Mouse (Mus musculus) testis, postnatal 14 days (tissue): ENCODE results near the gene Tmem184a.
A peak's percentile ranks its signal among the peaks of the same experiment; 100 is the strongest.

ENCODE experiments used
- DNase-seq: peaks from one replicate; pipeline ENCODE4 v3.0.0; 2021; ENCODE audit warnings: low spot score

Tmem184a gene

DNA sequence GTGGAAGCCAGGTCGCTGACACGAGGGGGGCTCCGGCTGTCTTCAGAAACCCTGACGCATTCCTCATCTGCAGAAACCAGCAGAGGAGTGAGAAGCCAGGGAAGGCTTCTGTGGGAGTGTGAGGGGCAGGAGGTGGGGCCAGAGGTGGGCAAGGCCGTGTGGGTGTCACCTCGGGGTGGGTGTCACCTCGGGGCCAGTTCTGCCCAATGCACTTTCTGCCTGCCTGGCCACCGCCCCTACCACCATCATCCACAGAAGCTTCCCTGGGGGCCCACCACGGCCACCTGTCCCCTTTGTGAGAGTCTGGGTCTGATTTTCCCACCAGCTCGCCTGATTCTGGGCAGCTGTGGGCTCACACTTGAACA, 6.6 kb downstream of the Tmem184a start:
- DNase-seq: peak; percentile 72

DNA sequence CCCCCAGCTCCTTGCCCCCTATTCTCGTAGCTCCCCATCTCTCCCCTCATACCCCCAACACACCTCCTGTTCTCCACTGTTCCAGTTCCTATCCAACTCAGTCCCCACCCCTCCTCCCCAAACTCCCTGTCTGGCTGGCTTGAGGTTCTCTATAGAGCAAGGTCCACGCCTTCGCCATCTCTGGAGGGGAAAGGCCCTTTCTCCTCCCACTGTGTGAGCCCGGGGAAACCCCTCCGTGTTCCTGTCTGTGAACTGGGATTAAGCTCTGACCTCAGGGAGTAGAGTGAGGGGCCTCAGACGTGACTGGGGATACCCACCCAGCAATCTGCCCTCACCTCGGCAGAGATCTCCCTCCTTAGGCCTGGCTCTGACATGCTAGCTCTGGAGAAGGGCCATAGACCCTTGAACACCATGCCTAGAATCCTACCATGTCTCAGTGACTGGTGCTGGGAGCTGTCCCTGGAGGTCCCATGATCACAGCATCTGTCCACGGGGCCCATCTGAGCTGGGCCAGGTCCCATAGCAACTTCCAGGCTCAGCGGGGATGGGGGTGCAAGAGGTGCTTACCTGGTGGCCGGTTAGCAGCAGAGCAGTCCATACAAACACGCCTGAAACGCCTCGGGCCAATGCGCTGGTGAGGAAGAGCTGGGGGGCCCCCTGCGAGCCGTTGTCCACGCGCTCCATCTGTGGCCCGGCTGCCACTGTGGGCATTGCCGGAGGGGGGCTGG, 7.2 kb downstream of the Tmem184a start:
- DNase-seq: no peak

DNA sequence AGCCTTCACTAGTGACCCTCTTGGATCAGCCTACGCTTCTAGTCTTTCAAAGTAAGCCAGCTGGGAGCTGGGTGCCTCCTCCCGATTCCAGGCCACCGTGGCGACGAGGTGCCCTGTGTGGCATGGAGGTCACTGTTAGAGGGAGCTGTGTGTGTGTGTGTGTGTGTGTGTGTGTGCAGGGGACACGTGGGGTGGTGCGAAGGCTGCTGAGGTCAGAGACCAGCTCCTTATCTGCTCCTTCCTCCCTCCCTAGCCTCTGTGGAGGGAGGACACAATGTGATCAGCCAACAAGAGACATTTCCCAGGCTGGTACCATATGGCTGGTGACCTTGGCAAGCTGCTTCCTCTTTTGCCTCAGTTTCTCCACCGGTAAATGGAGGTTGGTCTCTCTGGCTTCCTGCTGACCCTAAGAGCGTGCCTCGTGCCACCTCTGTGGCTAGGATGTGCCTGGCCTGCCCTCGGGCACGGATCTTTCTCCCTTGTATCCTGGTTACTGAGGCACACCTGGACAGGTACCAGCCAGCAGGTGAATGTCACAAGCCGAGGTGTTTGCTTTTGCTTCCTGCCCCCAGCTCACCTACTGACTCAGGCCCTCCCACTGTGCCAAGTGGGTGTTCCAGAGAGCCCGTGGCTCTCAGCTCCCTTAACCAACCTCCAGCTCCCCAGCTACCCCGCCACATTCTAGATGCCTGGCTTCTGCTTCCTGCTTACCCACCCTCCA, 7.9 kb downstream of the Tmem184a start:
- no peak for DNase-seq

DNA sequence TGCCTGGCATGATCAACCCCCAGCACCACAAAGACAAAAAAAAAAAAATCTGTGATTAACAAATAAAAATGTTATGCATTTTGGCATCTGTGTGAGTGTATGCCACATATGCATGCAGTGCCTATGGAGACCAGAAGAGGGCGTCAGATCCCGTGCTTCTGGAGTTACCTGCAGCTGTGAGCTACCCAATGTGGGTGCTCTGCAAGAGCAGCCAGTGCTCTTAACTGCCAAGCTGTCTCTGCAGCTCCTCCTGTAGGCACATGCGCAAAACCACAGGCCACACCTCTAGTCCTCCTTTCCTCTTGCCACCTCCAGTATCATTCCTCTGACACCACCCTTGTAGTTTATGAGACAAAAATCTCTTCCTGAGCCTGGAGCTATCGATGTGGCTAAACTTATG, 10.3 kb downstream of the Tmem184a start:
- peak; percentile 68 for DNase-seq

DNA sequence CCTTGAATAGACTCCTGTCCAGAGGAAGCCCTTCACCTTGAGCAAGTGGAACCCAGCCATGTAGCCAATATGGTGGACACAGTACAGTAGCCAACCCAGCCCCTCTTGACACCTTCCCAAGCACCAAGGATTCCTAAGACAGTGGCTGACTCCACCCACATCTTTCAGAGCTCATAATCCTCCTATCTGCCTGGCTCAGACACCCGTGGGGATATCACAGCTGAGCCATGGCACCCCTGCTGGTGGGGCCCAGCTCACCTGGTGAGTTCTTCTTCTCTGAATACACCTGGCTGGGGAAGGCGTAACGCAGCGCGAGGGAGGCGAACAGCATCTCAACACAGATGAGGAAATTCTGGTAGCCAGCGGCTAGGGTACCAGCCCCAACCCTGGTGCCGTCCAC, 13.8 kb downstream of the Tmem184a start:
- no peak for DNase-seq

DNA sequence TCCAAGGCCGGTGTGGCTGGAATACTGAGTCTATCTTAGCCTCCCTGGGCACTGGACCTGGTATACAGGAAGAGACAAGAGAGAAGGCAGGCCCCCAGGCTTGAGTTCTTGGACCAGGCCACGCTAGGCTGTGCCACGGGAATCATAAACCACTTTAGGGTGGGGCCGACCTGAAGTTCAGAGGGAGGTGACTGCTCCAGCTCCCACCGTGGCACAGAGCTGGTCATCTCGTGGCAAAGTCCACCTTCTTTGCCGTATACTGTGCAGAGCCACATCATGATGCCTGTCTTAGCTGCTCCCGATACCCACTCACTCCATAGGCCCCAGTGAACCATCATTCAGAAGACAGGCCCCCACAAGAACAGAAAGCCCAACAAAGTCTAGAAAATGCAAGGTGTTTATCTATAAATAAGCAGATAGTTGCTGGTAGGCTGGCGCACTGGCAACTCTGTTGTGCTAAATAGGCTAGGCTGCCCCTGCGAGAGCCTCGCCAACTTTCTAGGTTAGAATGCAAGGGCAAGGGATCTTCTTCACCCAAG, 15.1 kb downstream of the Tmem184a start:
- DNase-seq: no peak

DNA sequence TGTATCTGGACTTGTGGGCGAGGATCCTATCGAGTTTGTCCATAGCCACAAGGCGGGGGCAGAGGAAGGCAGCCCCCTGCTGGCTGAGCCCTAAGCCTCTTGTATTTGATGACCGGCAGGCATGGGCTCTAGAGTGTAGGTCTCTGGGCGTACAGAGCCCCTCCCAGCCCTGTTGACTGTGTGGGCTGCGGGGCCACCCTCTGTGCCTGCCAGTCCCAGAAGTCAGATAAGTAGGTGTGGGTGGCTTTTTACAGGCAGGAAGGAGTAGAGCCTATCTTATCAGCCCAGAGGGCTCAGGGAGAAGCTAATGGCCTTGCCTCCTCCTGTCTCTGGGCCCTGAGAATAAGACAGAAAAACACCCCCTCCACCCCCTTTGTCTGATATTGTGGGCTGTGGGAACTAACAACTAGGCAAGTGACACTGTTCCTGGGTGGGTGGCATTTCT, 15.6 kb downstream of the Tmem184a start:
- peak; percentile 81 for DNase-seq

DNA sequence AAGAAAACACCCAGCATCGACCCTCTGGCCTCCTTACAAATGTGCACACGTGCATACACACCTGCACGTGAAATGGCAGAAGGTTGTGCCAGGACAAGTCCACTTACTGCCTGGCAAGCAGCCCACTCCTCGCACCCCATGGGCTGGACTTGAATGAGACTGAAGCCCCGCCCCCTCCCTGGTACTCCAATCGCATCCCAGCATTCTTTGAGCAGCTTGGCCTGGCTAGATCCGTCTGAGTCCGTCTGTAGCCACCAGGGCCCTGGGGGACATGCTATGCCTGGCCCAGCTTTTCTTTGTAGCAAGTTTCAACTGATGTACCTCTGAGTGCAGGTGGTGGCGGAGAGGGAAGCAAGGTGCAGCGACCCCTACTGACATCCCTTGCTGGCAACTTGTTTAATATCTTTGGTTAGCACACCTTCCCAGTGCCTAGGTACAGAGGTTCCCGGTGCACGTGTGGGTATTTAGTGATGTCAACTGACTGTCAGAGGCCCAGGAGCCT, 16.1 kb downstream of the Tmem184a start:
- peak; percentile 72 for DNase-seq

DNA sequence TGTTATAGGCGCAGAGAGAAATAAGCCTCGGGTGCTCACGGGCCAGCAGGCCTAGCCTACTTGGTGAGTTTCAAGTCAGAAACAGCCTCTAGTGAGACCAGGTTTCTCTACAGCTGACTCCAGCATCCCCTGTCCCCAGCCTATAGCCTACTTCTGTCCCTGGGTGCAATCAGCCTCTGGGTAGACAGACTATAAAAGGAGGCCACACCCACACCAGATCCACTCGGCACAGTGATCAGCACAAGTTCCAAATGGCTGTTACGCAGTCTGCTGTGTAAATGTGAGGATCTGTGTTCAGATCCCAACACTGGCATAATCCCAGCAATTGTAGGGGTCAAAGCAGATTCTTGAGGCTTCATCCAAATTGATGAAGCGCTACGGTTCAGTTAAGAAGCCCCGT, 16.6 kb downstream of the Tmem184a start:
- no peak for DNase-seq

DNA sequence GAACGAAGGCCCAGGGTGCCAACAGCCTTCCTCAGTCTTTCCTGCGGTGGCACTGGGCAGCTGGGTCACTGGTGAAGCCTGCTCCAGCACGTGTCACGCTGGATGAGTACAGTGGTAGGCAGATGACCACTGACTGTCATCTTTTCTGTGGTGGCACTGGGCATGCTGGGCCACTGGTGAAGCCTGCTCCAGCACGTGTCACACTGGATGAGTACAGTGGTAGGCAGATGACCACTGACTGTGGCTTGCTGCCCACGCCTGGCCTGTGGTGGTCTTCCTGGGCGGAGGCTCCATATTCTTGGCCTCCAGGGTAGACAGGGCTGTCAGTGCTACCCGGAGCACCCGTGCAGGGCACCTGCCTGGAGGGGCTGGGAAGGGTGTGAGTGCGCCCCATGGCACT, 17.8 kb downstream of the Tmem184a start:
- no peak for DNase-seq

DNA sequence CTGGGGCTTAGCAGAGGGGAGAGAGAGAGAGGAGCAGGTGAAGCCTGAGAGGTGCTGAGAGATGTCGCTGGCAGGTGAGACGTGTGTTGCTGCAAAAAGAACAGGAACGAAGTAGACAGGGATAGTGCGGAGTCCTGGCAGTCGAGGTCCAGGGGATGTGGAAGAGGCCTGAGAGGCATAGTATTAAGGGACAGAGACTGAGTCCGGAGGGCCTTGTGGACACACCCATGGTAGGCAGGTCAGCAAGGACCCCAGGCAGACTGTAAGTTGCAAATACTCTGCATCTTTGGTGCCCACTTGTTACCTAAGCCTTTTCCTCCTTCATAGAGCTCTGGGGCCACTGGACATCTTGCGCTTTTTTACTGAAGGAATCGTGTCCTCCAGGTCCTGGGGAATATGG, 18.5 kb downstream of the Tmem184a start:
- peak; percentile 3 for DNase-seq

DNA sequence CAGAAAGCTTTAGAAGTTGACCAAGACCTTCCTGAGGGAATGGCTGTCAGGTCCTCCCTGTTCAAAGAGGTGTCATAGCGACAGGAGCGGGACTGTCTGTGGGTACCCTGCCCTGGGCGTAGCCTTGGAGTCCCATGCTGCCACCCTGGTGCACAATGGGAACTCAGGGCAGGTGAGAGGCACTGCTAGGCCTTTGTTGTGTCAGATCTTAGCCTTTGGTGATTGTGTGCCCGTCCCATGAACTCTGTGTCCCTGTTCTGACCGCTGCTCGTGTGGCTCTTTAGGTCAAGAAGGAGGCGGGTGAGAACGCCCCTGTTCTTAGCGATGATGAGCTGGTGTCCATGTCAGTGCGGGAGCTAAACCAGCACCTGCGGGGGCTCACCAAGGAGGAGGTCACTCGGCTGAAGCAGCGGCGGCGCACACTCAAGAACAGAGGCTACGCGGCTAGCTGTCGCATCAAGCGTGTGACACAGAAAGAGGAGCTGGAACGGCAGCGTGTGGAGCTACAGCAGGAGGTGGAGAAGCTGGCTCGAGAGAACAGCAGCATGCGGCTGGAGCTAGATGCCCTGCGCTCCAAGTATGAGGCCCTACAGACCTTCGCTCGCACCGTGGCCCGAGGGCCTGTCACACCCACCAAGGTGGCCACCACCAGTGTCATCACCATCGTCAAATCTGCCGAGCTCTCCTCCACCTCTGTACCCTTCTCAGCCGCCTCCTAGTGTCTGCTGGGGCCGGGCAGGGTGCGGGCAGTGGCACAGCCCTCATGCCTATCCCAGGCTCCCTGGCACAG, 19.7 kb downstream of the Tmem184a start:
- no peak for DNase-seq

DNA sequence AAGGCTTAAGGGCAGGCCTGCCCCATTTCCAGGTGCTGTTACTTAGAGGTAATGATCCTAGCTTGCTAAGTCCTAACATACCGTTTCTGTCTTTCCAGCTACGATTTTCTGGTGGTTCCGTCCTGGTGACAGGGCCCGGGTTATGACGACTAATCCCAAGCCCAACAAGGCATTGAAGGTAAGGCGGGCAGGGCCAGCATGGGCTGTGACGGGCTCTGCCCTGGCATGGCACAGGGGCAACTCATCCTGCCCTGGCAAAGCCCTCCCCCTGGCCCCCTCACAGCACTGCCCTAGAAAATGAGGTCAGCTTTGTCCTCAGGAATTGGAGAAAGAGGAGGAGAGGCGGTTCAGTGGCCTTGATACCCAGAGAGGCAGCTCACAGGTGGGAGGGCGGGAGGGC, 20.7 kb downstream of the Tmem184a start:
- DNase-seq: no peak

DNA sequence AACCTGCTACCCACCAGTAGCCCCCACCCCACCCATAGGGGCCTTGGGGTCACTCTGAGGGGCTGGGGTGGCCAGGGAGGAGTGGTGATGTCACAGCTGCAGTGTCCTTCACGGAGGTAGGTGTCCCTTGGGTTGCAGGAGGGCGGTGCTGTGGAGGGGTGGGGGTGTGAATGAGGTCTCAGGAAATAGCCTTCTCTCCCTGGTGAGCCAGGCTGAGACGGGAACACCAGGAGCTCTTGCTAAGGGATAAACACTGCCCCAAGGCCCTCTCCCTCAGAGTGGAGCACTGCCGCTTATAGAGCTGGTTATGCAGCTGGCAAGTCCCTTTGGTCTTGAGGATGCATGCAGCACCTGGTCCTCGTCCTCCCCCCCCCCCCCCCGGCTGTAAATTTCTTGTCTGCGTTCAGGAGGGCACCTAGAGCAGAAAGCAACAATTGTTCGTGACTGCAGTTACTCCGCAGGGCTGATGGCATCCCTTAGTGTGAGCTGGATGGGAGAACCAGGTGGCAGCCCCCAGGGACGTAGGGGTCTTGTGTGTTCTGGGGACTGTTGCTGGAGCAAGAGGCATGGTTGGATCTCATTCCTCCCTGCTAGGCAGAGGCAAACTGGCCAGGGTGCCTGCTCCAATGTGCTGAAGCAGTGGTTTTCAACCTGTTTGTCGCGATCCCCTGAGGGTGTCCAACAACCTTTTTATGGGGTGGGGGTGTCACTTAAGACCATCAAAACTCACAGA, 21.4 kb downstream of the Tmem184a start:
- DNase-seq: peak; percentile 8

DNA sequence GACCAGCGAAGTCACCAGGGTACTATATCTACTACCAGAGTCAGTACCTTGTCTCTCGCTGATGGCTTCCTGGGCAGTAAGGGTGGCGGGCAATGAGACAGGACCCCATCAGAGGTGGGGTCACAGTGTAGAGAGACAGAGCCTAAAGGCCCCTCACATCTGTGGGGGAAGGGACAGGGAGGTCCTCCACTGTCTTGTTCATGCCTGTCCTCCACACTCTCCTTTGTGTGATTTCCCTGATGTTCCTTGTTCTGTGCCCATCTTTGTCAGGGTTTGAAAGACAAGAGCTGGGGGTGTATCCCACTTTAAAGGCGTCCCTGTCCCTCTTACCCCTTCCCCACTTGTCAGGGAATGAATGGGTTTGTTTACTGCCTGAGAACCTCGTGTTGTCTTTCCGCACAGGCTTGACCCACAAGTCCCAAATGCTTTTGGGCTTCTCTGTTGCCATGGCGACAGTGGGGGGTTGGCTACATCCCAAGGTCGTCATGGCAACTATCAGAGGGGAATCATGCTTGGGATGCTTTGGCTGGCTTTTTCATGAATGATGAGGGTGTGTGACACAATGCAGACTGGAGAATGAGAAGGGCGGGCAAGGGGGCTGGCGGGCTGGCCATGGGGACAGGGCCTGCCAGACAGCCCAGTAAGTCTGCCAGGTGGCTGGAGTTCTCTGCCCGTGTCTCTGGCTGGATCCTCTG, 22.1 kb downstream of the Tmem184a start:
- DNase-seq: peak; percentile 75

DNA sequence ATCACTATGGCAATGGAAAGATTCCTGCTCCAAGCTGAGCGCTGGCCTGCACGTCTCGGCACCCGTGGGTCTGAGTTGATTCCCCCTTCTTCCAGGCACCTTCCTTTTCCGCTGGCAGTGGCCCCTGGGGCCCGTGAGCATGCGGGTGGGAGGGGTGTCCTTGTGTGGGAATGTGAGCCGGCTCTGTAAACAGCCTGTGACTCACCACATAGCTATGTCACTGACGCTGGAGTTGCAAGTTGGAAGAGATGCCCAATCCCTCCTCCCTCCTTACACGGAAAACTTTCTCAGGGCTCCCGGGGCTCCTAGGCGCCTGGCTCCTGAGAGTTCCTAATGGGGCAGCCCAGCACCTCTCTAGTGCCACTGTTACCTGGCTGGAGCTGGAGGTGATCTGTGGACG, 22.8 kb downstream of the Tmem184a start:
- DNase-seq: peak; percentile 82

DNA sequence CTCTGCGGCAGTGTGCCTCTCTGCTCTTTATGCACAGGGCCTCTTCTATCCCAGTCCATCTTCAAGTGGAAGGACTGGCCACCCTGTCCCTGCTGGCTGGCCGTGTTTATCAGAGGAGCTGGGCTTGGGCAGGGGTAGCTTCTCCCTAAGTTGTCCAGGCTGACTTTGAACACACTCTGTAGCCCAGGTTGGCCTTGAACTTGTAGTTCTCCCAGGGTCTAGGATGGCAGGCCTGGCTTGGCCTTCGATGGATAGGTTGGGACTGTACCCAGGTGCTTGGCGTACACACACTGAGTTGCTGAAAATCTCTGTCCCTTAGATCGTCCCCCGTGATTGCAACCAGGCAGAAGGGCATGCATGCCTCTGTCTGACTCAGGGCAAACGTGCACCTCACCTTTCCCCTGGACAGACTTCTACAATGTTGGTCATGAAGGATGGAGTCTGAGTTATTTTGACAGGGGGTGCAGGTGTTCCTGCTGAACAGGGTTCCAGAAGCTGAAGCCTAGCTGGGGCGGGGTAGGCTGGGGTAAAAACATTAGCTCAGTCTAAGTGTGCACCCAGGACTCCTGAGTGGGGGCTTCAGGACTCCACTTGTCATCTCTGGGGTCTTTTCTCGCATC, 23.6 kb downstream of the Tmem184a start:
- no peak for DNase-seq

DNA sequence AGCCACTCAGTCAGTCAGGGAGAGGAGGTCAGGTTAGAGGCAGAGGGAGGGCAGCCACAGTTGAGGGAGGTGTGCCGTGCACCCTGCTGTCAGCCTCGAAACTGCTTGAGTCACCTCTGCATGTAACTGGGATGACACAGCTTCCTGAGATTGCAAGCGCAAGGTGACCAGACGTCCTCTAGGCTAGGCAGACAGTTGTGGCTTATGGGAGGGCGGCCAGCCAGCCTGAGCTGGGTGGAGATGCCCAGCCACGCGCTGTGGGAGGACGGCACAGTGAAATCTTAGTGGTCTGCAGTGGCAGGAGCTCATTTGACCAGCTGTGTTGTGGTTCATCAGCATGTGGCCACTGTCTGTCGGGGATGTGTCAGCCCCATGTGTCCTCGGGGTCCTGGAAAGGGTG, 24.8 kb downstream of the Tmem184a start:
- no peak for DNase-seq

DNA sequence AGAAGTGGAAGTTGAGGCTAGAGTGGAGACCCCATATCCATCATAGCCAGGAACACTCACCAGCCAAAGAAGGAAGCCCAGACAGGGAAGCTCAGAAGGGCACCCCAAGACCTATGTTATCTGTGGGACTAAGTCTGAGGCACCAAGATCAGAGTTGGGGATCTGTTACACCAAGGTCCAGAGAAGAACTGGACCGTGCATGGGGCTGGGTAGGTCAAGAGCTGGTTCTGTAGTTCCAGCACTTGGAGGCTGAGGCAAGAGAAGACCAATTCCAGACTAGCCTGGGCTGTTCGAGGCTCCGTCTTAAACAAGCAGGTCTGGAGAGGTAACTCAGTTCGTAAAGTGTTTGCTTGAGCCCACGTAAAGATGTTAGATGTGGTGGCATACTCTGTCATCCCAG, 25.6 kb downstream of the Tmem184a start:
- DNase-seq: no peak

DNA sequence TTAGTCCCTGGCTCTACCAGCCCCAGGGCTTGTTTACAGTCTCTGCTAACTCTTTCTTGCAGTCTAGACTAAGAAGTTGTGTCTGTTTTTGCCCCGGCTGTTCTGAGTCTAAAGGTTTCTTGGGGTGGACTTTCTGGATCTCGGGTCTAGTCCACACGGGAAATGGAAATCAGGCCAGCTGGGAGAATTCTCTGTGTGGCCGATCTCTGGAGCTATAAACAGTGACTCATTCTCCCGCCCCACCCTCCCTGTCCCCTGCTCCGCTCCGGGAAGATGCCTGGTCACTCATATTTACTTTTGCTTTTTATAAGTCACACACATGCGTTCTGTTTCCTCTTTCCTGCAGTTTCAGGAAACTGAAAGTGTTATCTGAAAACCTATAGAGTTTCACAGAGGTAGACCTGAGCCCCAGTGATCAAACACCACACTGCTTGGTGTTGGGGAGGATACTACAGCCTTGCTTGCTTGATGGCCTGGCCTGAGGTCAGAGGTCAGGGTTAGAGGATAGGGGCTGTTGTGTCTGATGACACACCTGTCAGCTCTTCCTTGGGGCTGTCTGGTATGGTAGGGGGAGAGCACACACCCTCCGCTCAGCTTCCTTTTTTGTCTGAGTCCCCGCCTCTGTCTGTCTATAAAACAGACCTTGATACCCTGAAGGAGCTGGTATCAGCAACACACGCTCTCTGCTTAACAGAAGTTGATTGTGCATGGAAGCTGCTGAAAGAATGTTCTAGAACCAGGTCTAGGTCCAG, 26.2 kb downstream of the Tmem184a start:
- DNase-seq: peak; percentile 10
